Mouse (Mus musculus): ENCODE data around the gene Mrpl30.

Mrpl30 gene

DNA sequence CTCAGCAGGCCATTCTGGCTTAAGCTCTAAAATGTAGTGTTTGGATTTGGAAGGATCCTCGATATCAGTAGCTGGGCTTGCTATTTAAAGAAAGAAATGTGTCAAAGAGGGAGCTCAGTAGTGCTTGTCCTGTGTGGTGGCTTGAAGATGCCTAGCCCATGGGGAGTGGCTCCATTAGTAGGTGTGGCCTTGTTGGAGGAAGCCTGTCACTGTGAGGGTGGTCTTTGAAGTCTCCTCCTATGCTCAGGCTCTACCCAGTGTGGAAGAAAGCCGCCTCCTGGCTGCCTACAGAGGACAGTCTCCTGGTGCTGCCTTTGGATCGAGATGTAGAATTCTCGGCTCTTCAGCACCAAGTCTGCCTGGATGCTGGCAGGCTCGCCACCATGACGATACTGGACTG, 10.0 kb downstream of the Mrpl30 start:
- in situ Hi-C loops (cut with MboI), result no loop called here

DNA sequence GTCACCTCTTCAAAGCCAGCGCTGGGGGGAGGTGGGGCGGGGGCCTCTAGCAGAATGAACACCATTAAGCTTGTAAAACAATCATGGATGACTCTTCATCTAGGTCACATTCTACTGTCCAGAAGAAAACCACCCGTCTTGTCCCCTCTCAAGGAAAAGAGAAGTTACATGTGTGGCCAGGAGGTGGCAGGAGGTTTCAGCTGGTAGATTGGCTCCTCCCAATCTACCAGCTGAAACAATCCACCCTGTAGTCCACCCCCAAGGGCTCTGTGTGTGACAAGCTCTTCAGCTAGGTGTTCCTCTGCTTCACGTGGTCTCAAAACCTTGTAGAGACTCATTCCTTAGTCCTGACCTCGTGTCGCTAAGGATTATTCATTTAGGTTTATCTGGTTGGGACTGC, 12.9 kb downstream of the Mrpl30 start:
- in situ Hi-C loops (cut with MboI), result no loop called here

DNA sequence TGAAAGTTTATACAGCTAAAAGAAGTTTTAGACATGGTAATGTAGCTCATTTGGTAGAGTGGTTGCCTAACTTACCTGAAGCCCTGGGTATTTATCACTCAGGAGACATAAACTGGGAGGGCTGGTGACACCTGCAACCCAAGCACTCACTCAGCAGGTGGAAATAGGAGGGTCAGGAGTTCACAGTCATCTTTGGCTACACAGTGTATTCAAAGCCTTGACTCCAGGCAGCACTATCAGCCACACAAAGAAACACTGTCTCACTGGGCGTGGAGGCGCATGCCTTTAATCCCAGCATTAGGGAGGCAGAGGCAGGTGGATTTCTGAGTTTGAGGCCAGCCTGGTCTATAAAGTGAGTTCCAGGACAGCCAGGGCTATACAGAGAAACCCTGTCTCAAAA, 22.5 kb downstream of the Mrpl30 start:
- in situ Hi-C loops (cut with MboI), result no loop called here

DNA sequence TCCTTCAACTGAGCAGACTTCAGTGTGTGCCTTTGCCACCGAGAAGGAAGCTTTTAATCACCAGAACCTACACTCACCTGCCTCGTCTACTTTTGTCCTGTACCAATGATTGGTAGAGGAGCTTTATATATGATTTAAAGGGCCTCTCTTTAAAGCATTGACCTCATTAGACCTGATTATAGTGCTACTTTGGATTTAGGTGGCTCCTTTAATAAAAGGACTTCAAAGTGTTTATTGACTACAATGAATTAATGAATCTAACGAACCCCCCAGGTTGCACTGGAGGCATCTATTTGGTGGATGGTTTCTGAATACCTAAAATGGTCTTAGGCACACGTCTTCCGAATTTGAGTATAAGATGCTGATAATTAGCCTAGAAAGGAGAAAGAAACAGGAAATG, 26.1 kb downstream of the Mrpl30 start, which contains the start of gene Lyg2:
TSS of gene Lyg2 (minus strand) at position 101 of the 400 bp plus-strand sequence.
- in situ Hi-C loops (cut with MboI), result no loop called here

DNA sequence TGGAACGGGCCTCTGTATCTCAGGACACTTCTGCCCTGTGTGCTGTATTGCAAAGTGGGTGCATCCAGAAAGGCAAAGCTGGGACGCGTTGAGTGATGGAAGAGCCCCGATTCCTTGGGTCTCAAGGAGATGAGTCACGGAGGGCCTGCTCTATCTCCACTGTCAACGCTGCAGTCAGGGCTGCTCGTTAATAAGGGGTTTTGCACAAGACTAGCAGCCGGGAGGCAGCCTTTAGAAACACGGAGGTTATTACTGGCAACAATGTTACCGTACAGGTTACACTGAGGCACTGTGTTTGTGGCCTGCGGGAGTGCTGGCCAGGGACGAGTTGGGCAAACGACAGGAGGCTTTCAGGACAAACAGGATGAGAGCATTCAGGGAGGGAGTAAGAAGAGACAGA, 27.4 kb downstream of the Mrpl30 start:
- in situ Hi-C loops (cut with MboI), result no loop called here

DNA sequence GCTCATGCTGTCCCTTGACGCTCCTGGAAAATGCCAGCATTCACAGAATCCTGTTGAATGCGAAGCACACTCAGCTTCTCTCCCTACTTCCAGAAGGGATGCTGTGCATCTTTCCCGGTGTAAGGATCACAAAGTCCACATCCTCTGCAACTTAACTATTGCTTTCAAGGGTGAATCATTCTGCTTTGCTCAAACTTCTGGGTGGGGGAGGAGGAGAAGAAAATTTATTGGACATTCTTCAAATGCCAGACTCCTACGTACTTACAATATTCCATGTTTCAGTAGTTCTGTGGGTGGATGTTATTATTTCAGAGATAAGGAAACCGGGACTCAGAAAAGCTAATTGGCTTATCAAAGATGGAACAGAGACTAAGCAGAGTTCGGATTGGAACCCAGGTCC, 27.8 kb downstream of the Mrpl30 start:
- in situ Hi-C loops (cut with MboI), result no loop called here

DNA sequence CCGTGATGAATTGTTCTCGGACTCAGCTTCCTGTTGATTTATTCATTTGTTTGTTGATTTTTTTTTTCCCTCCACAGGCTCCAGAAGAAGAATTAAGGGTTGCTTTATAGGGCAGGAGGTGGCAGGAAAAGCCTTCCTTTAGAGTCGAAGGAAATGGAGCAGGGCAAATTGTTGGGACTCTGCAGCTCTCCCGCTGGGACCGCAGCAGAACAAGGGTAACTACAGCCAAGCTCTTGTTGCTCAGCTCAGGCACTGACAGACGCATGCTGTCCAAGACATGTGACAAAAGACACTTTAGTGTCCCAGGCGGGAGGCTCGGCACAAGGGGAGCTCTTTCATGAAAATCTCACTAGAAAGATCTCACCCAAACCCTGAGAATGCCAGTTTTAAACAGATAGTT, 32.3 kb downstream of the Mrpl30 start:
- in situ Hi-C loops (cut with MboI), result no loop called here

DNA sequence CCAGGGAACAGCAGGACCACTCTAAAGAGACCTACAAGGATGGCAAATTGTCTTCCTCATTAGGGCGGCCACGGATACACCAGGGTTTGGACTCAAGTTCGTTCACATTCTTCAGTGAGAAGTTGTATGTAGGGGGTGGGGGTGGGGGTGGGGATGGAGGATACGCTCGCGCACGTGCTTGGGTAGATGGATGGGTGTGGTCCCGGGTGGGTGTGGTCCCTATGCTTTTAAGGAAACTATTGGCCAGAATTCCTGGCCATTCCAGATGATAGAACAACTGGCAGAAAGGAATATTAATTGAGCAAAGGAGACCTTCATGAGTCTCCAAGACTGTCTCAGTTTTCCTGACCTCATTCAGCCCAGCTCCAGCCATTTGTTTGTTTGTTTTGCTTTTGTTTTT, 35.7 kb downstream of the Mrpl30 start:
- in situ Hi-C loops (cut with MboI), result no loop called here

DNA sequence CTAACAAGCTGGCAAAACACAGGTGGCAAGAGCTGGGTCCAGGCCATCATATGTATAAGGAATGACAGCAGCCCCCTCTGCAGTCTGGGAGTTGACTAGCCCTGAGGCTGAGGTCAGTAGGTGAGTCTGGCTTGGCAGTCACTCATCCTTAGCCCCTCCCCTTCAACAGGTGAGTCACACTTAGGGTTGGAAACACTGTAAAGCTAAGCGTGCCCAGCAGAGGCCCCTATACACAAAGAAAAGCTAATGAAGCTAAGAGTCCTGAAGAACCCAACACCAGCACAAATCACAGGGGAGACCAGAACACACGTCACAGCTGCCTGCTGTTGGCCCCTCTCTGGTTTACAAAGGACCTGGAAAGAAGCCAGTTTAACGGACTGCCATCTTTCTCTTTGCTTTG, 41.5 kb downstream of the Mrpl30 start:
- in situ Hi-C loops (cut with MboI), result no loop called here

All from mature B cell (primary cell).